Mouse (Mus musculus) ES-Bruce4 (cell line): ENCODE measurements around the gene Mdm2.

Experiments used
- EP300 ChIP-seq: IDR thresholded peaks from 2 replicates; pipeline ENCODE4 v1.6.1; 2011; ENCODE audit warnings: low read depth, low read length; ENCODE audit not compliant: insufficient read depth
- POLR2A ChIP-seq: IDR thresholded peaks from one replicate; pipeline ENCODE4 v1.8.1; 2011; ENCODE audit warnings: low read length; ENCODE audit not compliant: insufficient read depth

GRCm38 (mm10) chr10:117644828-117645227 is 65.7 kb downstream of the Mdm2 start:
- TF ChIP-seq POLR2A (no peak), EP300 (no peak)
